Mouse (Mus musculus) stomach, embryonic 16.5 days (tissue): ENCODE results near the gene Gm4131. TPM values are rescaled to one million over a fixed set of nuclear protein-coding genes. Genes with fewer than 3 reads are reported as not detected.
"Not testable (repeated sequence)": the region's sequence is repeated elsewhere in the genome, so short reads cannot be mapped to it uniquely, and the experiment has no call there.

Experiments used
- ATAC-seq: fragments of 200-750 bp; cut with Nextera tagmentation; 2 replicates; pipeline ENCODE4 v1.8.0; 2017; ENCODE audit warnings: moderate number of reproducible peaks, moderate TSS enrichment; ENCODE audit not compliant: insufficient read depth, low FRiP score
- H3K27ac ChIP-seq: fragments of 300-500 bp; sonication (generic); 2 replicates; pipeline ENCODE4 v1.5.1; 2014; ENCODE audit warnings: low read length
- H3K27me3 ChIP-seq: fragments of 300-500 bp; sonication (generic); 2 replicates; pipeline ENCODE4 v1.6.1; 2014; ENCODE audit warnings: low read length, control low read depth, mixed read lengths; ENCODE audit not compliant: control insufficient read depth, insufficient read depth
- H3K36me3 ChIP-seq: fragments of 300-500 bp; sonication (generic); 2 replicates; pipeline ENCODE4 v1.6.1; 2014; ENCODE audit warnings: low read length; ENCODE audit not compliant: control insufficient read depth, insufficient read depth
- H3K4me1 ChIP-seq: fragments of 300-500 bp; sonication (generic); 2 replicates; pipeline ENCODE4 v1.6.1; 2014; ENCODE audit warnings: low read length, control low read depth, mixed read lengths; ENCODE audit not compliant: control insufficient read depth, insufficient read depth
- H3K4me2 ChIP-seq: fragments of 300-500 bp; sonication (generic); 2 replicates; pipeline ENCODE4 v1.6.1; 2014; ENCODE audit warnings: low read depth, low read length, mixed read lengths
- H3K4me3 ChIP-seq: fragments of 300-500 bp; sonication (generic); replicated peaks from 2 replicates; pipeline ENCODE4 v1.5.1; 2014; ENCODE audit warnings: mild to moderate bottlenecking, low read length
- H3K9ac ChIP-seq: fragments of 300-500 bp; sonication (generic); 2 replicates; pipeline ENCODE4 v1.6.1; 2014; ENCODE audit warnings: low read length
- H3K9me3 ChIP-seq: fragments of 300-500 bp; sonication (generic); replicated peaks from 2 replicates; pipeline ENCODE4 v1.6.1; 2016; ENCODE audit warnings: low read length, control low read depth; ENCODE audit not compliant: control insufficient read depth
- WGBS: fragments of 180-500 bp; shearing (Covaris S2); extraction: QIAGEN DNeasy Blood & Tissue Kit; methylation state at CpG from one replicate; pipeline ENCODE4 v1.1.7; 2014; 5-methylcytosine and 5-hydroxymethylcytosine counted together
- polyA plus RNA-seq: library from polyadenylated mRNA; unstranded; fragments of >200 nt; fragmentation: Nextera tagmentation; extraction: Ambion mirVana; gene quantifications from 2 replicates; pipeline ENCODE4 v1.2.1, GENCODE M21; 2015

Gm4131 gene
- polyA plus RNA-seq: not detected in 2 replicates

- H3K4me2 ChIP-seq, ATAC-seq, H3K36me3 ChIP-seq, H3K4me3 ChIP-seq, H3K27ac ChIP-seq, H3K9ac ChIP-seq, H3K4me1 ChIP-seq, H3K9me3 ChIP-seq, H3K27me3 ChIP-seq: not testable (repeated sequence)
- WGBS: 89% methylated on average over 9 of the region's 9 CpGs
These were observed at the start of gene Gm4131 for GRCm38 (mm10) chr14:62566821-62567220. Gene Gm4131, minus strand, starts transcription at chr14:62566921.

- WGBS: 73% methylated on average over 3 of the region's 3 CpGs
- H3K4me2 ChIP-seq: no peak overlapping the region
- no peak overlapping the region for H3K4me3 ChIP-seq
- no peak overlapping the region for H3K9ac ChIP-seq
- H3K27me3 ChIP-seq: no peaks in the 10 kb centered on the region
- H3K4me1 ChIP-seq: no peaks in the 10 kb centered on the region
- H3K9me3 ChIP-seq: no peaks in the 10 kb centered on the region
- no peaks in the 10 kb centered on the region for H3K36me3 ChIP-seq
- no peak overlapping the region for H3K27ac ChIP-seq
- ATAC-seq: no peak
These were observed 43.2 kb upstream of the Gm4131 start for GRCm38 (mm10) chr14:62609904-62610303.

- H3K27ac ChIP-seq: no peak overlapping the region
- ATAC-seq: no peak
- H3K4me3 ChIP-seq: no peak overlapping the region
- 64% methylated on average over 8 of the region's 8 CpGs for WGBS
- no peaks in the 10 kb centered on the region for H3K9me3 ChIP-seq
- no peak overlapping the region for H3K9ac ChIP-seq
- no peaks in the 10 kb centered on the region for H3K27me3 ChIP-seq
- H3K36me3 ChIP-seq: no peaks in the 10 kb centered on the region
- H3K4me1 ChIP-seq: no peaks in the 10 kb centered on the region
- no peak overlapping the region for H3K4me2 ChIP-seq
These were observed 41.1 kb upstream of the Gm4131 start for GRCm38 (mm10) chr14:62607791-62608196.

GRCm38 (mm10) chr14:62602869-62603268, 36.1 kb upstream of the Gm4131 start:
- H3K27me3 ChIP-seq: no peaks in the 10 kb centered on the region
- ATAC-seq: no peak
- H3K4me2 ChIP-seq: no peak overlapping the region
- peak overlapping the region; percentile 48 for H3K27ac ChIP-seq
- no peak overlapping the region for H3K4me3 ChIP-seq
- no peaks in the 10 kb centered on the region for H3K36me3 ChIP-seq
- H3K9ac ChIP-seq: no peak overlapping the region
- no peaks in the 10 kb centered on the region for H3K4me1 ChIP-seq
- no peaks in the 10 kb centered on the region for H3K9me3 ChIP-seq
- WGBS: 100% methylated on average over 1 of the region's 1 CpGs

GRCm38 (mm10) chr14:62602271-62602670, 35.5 kb upstream of the Gm4131 start:
- Histone ChIP-seq H3K4me2 (no peak overlapping the region), H3K27ac (peak overlapping the region; percentile 48), H3K4me1 (no peaks in the 10 kb centered on the region), H3K9me3 (no peaks in the 10 kb centered on the region), H3K4me3 (no peak overlapping the region), H3K36me3 (no peaks in the 10 kb centered on the region), H3K27me3 (no peaks in the 10 kb centered on the region), H3K9ac (no peak overlapping the region)
- WGBS: 59% methylated on average over 1 of the region's 1 CpGs
- ATAC-seq: peak; percentile 73

- no peak for ATAC-seq
- Histone ChIP-seq H3K4me1 (no peaks in the 10 kb centered on the region), H3K36me3 (no peaks in the 10 kb centered on the region), H3K4me3 (no peak overlapping the region), H3K4me2 (no peak overlapping the region), H3K27me3 (no peaks in the 10 kb centered on the region), H3K27ac (no peak overlapping the region), H3K9ac (no peak overlapping the region), H3K9me3 (no peaks in the 10 kb centered on the region)
- 64% methylated on average over 6 of the region's 6 CpGs for WGBS
These were observed 33.4 kb upstream of the Gm4131 start for GRCm38 (mm10) chr14:62600109-62600522.

GRCm38 (mm10) chr14:62585338-62585737, 18.6 kb upstream of the Gm4131 start:
- no peaks in the 10 kb centered on the region for H3K9me3 ChIP-seq
- no peak overlapping the region for H3K27ac ChIP-seq
- no peak for ATAC-seq
- H3K4me1 ChIP-seq: no peaks in the 10 kb centered on the region
- no peaks in the 10 kb centered on the region for H3K27me3 ChIP-seq
- 39% methylated on average over 3 of the region's 3 CpGs for WGBS
- H3K9ac ChIP-seq: no peak overlapping the region
- no peak overlapping the region for H3K4me3 ChIP-seq
- no peaks in the 10 kb centered on the region for H3K36me3 ChIP-seq
- no peak overlapping the region for H3K4me2 ChIP-seq

- Histone ChIP-seq H3K4me3 (no peak overlapping the region), H3K27me3 (no peaks in the 10 kb centered on the region), H3K9ac (no peak overlapping the region), H3K27ac (no peak overlapping the region), H3K36me3 (no peaks in the 10 kb centered on the region), H3K9me3 (no peaks in the 10 kb centered on the region), H3K4me2 (no peak overlapping the region), H3K4me1 (no peaks in the 10 kb centered on the region)
- ATAC-seq: no peak
These were observed 17.9 kb upstream of the Gm4131 start for GRCm38 (mm10) chr14:62584637-62585036.

- H3K36me3 ChIP-seq: no peaks in the 10 kb centered on the region
- no peaks in the 10 kb centered on the region for H3K9me3 ChIP-seq
- WGBS: 83% methylated on average over 9 of the region's 9 CpGs
- H3K9ac ChIP-seq: no peak overlapping the region
- H3K4me1 ChIP-seq: no peaks in the 10 kb centered on the region
- H3K27ac ChIP-seq: no peak overlapping the region
- no peak overlapping the region for H3K4me3 ChIP-seq
- H3K4me2 ChIP-seq: no peak overlapping the region
- no peak for ATAC-seq
- no peaks in the 10 kb centered on the region for H3K27me3 ChIP-seq
These were observed 15.0 kb upstream of the Gm4131 start for GRCm38 (mm10) chr14:62581768-62582167.

- H3K4me2 ChIP-seq: no peak overlapping the region
- H3K27me3 ChIP-seq: no peaks in the 10 kb centered on the region
- H3K36me3 ChIP-seq: no peaks in the 10 kb centered on the region
- no peaks in the 10 kb centered on the region for H3K4me1 ChIP-seq
- H3K27ac ChIP-seq: no peak overlapping the region
- H3K9me3 ChIP-seq: no peaks in the 10 kb centered on the region
- ATAC-seq: no peak
- WGBS: 87% methylated on average over 3 of the region's 3 CpGs
- H3K9ac ChIP-seq: no peak overlapping the region
- no peak overlapping the region for H3K4me3 ChIP-seq
These were observed 14.2 kb upstream of the Gm4131 start for GRCm38 (mm10) chr14:62580945-62581344.
